Mouse (Mus musculus): ENCODE data around the gene Socs2.

GRCm38 (mm10) chr10:95355678-95356268 lies 61.2 kb downstream of the Socs2 start:
- TF ChIP-seq CTCF (IDR thresholded peaks at IDR 0.05; ENCODE audit: low read depth) = no peak
- TF ChIP-seq EP300 (IDR thresholded peaks at IDR 0.05; ENCODE audit: low read depth) = no peak

All from liver, embryonic 14.5 days (tissue).